ENCODE assay signal across 27 mouse cellular contexts in the genomic region with DNA sequence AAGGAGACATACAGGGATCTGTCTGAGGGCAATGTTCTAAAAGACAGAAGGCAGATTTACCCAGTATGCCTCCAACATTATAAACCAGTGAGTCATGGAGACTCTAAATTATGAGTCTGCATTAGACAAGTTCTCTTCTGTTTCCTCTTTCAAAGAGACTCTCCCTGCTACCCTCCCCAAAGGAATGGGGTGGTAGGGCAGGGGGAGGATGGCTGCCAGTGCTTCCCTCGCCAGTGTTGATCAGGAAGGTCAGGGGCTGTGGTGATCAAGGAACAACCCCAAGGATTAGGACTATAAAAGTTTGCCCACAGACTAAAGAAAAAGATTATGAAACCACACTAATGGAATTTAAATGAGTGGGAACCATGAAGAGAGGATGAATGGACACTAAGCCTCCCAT.
DNase-seq lines count a peak whose midpoint lies in the region; ATAC-seq and TF ChIP-seq lines count a peak whose summit lies in the region.
"Had no signal": no experiment of that assay in that cellular context is flagged by ENCODE, and none has a peak within 500 bp of the region (broad histone marks: within the 10 kb centered on the region; RNA-seq: fewer than 3 reads in every experiment).

No protein-coding gene starts in this region.

- H3K9ac ChIP-seq in neural tube, embryonic 15.5 days (replicated peaks): no peak overlapping the region
- H3K9ac ChIP-seq: forebrain, postnatal 0 days; hindbrain, embryonic 13.5 days; intestine, embryonic 15.5 days had no signal

- no peak for DNase-seq in layer of hippocampus, adult 2 months (ENCODE audit: low spot score in 2 of 2)
- no peak for DNase-seq in layer of hippocampus, postnatal 25 days (ENCODE audit: extremely low spot score in 1 of 2, low spot score in 1 of 2)
- no peak for DNase-seq in neural tube, embryonic 10.5 days (ENCODE audit: extremely low spot score, low spot score)
- DNase-seq in lung, postnatal 10 days: no peak
- no peak for DNase-seq in embryo, embryonic 9.5 days (ENCODE audit: extremely low spot score)
- DNase-seq: adrenal gland, postnatal 10 days; adrenal gland, postnatal 36 days; B cell, adult 2 months; cerebellum, adult 11-12 months; cerebellum, adult 8-10 months; cerebellum, postnatal 10 days; cerebellum, postnatal 36 days; forebrain, postnatal 0 days; gastrocnemius, adult 2 months; gastrocnemius, postnatal 14 days; heart, adult 11 months had no signal

- no peak overlapping the region for H3K4me3 ChIP-seq in layer of hippocampus, adult 2 months
- no peak overlapping the region for H3K4me3 ChIP-seq in neural tube, embryonic 15.5 days (replicated peaks)
- no peak overlapping the region for H3K4me3 ChIP-seq in brown adipose tissue, adult 24 weeks (ENCODE audit: insufficient read depth, low read depth, low read length)
- H3K4me3 ChIP-seq in myocyte: no peak overlapping the region
- H3K4me3 ChIP-seq: gastrocnemius, adult 2 months; hindbrain, embryonic 10.5 days; hindbrain, embryonic 13.5 days; intestine, embryonic 15.5 days had no signal

- H3K79me2 ChIP-seq in myocyte (ENCODE audit: control insufficient read depth, insufficient read depth): no peaks in the 10 kb centered on the region

- 62% methylated on average over 1 of the region's 1 CpGs for WGBS in neural tube, embryonic 15.5 days

- H3K4me1 ChIP-seq in neural tube, embryonic 15.5 days: no peaks in the 10 kb centered on the region
- peaks cover 30% of the 10 kb centered on the region for H3K4me1 ChIP-seq in brown adipose tissue, adult 24 weeks (ENCODE audit: control insufficient read depth, insufficient read depth, insufficient read length, low read length)
- H3K4me1 ChIP-seq: hindbrain, embryonic 10.5 days; hindbrain, embryonic 13.5 days; intestine, embryonic 15.5 days had no signal

- TF ChIP-seq CTCF in layer of hippocampus, adult 2 months (conservative IDR thresholded peaks at IDR 0.05): no peak

- H3K27ac ChIP-seq in layer of hippocampus, adult 2 months: peak overlapping the region; percentile 3
- H3K27ac ChIP-seq in neural tube, embryonic 15.5 days (replicated peaks): 0 out of 2 replicates have a peak overlapping the region, but pooled peaks have one; percentile 35
- peak overlapping the region; percentile 58 for H3K27ac ChIP-seq in brown adipose tissue, adult 24 weeks (replicated peaks; ENCODE audit: low read depth, low read length)
- H3K27ac ChIP-seq: hindbrain, embryonic 10.5 days; hindbrain, embryonic 13.5 days; intestine, embryonic 15.5 days had no signal

- H3K9me3 ChIP-seq in neural tube, embryonic 15.5 days (replicated peaks): no peaks in the 10 kb centered on the region
- H3K9me3 ChIP-seq: G1E; hindbrain, embryonic 10.5 days; hindbrain, embryonic 13.5 days; intestine, embryonic 15.5 days had no signal

- no peak overlapping the region for H3ac ChIP-seq in myocyte (ENCODE audit: control insufficient read depth, insufficient read length)

- H3K36me3 ChIP-seq in neural tube, embryonic 15.5 days: peaks cover 28% of the 10 kb centered on the region
- H3K36me3 ChIP-seq in myocyte (ENCODE audit: control insufficient read depth, insufficient read depth): peaks cover 15% of the 10 kb centered on the region
- H3K36me3 ChIP-seq: G1E had no signal

- H3K27me3 ChIP-seq in neural tube, embryonic 15.5 days (replicated peaks): no peaks in the 10 kb centered on the region
- H3K27me3 ChIP-seq in myocyte (ENCODE audit: control insufficient read depth, insufficient read depth, insufficient read length): no peaks in the 10 kb centered on the region
- H3K27me3 ChIP-seq: CH12.LX; hindbrain, embryonic 13.5 days; intestine, embryonic 15.5 days had no signal

- no peak for ATAC-seq in neural tube, embryonic 15.5 days (ENCODE audit: low FRiP score)
- ATAC-seq: forebrain, embryonic 14.5 days; forebrain, postnatal 0 days; hindbrain, embryonic 16.5 days; intestine, embryonic 15.5 days had no signal

- TF ChIP-seq POLR2A in myocyte (IDR thresholded peaks at IDR 0.05; ENCODE audit: insufficient read length, low read depth): no peak

- H3K4me2 ChIP-seq in neural tube, embryonic 15.5 days: no peak overlapping the region
- H3K4me2 ChIP-seq in myocyte (ENCODE audit: low read depth): peak overlapping the region; percentile 34
- H3K4me2 ChIP-seq: heart, embryonic 11.5 days; hindbrain, embryonic 13.5 days; intestine, embryonic 15.5 days had no signal

TF ChIP-seq in myocyte, 11 proteins besides CTCF, POLR2A, EP300 and RAD21:
- TF ChIP-seq TCF3 (IDR thresholded peaks at IDR 0.05; ENCODE audit: insufficient read length, low read depth): no peak
- TF ChIP-seq POLR2AphosphoS2 (IDR thresholded peaks at IDR 0.05; ENCODE audit: insufficient read length, low read depth): no peak
- no peak for TF ChIP-seq SRF (IDR thresholded peaks at IDR 0.05; ENCODE audit: control insufficient read depth, insufficient read length, low read depth)
- TF ChIP-seq E2F4 (IDR thresholded peaks at IDR 0.05; ENCODE audit: insufficient read depth): no peak
- no peak for TF ChIP-seq REST (IDR thresholded peaks at IDR 0.05; ENCODE audit: insufficient read depth, insufficient read length)
- no peak for TF ChIP-seq MAX (IDR thresholded peaks at IDR 0.05; ENCODE audit: low read depth)
- TF ChIP-seq MYOG (IDR thresholded peaks at IDR 0.05; ENCODE audit: control insufficient read depth in 1 of 3, insufficient read depth in 1 of 3, insufficient read length in 2 of 3, low read depth in 2 of 3): no peak

Comparison
In these comparisons a context has a peak if more than half of its experiments do, and no peak if none do; other contexts are left out.
1. H3K27ac ChIP-seq: peak in every context shown above with its lines; median percentile 58 in brown adipose tissue, adult 24 weeks; 35 in neural tube, embryonic 15.5 days; 3 in layer of hippocampus, adult 2 months.